In the genomic region with DNA sequence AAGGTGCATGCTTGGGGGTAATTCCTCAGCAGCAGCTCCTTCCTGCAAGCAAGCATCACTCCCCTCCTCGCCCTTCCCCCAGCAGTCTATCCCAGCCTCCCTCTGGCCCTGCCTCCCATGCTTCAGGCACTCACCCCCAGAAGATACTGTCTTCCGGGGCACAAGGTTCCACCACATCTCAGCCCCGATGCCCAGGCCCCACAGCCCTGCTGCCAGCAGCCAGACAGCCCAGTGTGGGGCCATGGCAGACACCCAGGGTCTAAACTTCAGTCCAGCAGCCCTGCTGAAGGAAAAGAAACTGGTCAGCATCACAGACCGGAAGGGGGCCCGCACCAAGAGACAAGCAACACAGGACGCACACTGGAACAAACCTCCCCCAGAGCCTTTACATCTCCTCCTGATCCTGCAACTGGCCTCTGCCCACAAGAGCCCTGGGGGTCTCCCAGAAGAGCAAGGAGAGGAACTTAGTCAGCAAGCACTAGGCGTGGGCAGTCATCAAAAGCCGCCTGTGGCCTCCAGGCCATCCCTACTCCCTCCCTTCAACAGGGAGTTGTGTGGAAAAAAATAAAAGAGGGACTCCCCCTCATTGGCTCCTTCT, we compare ENCODE assay signal across 8 mouse cellular contexts. TPM values are rescaled to one million over a fixed set of nuclear protein-coding genes. Genes with fewer than 3 reads are reported as not detected.
A peak's percentile ranks its signal among the peaks of the same experiment; 100 is the strongest.
DNase-seq lines count a peak whose midpoint lies in the region; ATAC-seq and TF ChIP-seq lines count a peak whose summit lies in the region.

No protein-coding gene starts in this region.

- H3K4me3 ChIP-seq in layer of hippocampus, adult 2 months: peak overlapping the region; percentile 87
- H3K4me3 ChIP-seq in bone marrow macrophage, adult 2 months (ENCODE audit: insufficient read depth, low read length): peak overlapping the region; percentile 78
- H3K4me3 ChIP-seq in forebrain, embryonic 12.5 days (replicated peaks): peak overlapping the region; percentile 96
- peak overlapping the region; percentile 99 for H3K4me3 ChIP-seq in myocyte

- no peaks in the 10 kb centered on the region for H3K9me3 ChIP-seq in forebrain, embryonic 12.5 days

- WGBS in forebrain, embryonic 12.5 days: 4% methylated on average over 8 of the region's 8 CpGs

- H3K27ac ChIP-seq in layer of hippocampus, adult 2 months: peak overlapping the region; percentile 98
- peak overlapping the region; percentile 80 for H3K27ac ChIP-seq in bone marrow macrophage, adult 2 months (ENCODE audit: insufficient read depth, low read depth, low read length)
- H3K27ac ChIP-seq in forebrain, embryonic 12.5 days: peak overlapping the region; percentile 98

- ATAC-seq in forebrain, embryonic 12.5 days (ENCODE audit: low FRiP score): no peak
- ATAC-seq in megakaryocyte-erythroid progenitor cell, adult 5-6 weeks (replicated peaks; ENCODE audit: low FRiP score, low TSS enrichment, poor library complexity, severe bottlenecking): no peak

- no peak for TF ChIP-seq CTCF in layer of hippocampus, adult 2 months (conservative IDR thresholded peaks at IDR 0.05)
- no peak for TF ChIP-seq CTCF in bone marrow macrophage, adult 2 months (IDR thresholded peaks at IDR 0.05; ENCODE audit: low read depth, low read length)

- peaks cover 24% of the 10 kb centered on the region for H3K4me1 ChIP-seq in bone marrow macrophage, adult 2 months (ENCODE audit: control insufficient read depth, insufficient read depth, low read length)
- H3K4me1 ChIP-seq in forebrain, embryonic 12.5 days: peaks cover 33% of the 10 kb centered on the region

- H3K27me3 ChIP-seq in forebrain, embryonic 12.5 days: peaks cover 20% of the 10 kb centered on the region
- no peaks in the 10 kb centered on the region for H3K27me3 ChIP-seq in myocyte (ENCODE audit: control insufficient read depth, insufficient read depth, insufficient read length)

- peak overlapping the region; percentile 99 for H3K4me2 ChIP-seq in forebrain, embryonic 12.5 days
- peak overlapping the region; percentile 93 for H3K4me2 ChIP-seq in myocyte (ENCODE audit: low read depth)

- no peak for TF ChIP-seq POLR2A in bone marrow macrophage, adult 2 months (IDR thresholded peaks at IDR 0.05; ENCODE audit: borderline replicate concordance, low read depth, low read length)
- no peak for TF ChIP-seq POLR2A in myocyte (IDR thresholded peaks at IDR 0.05; ENCODE audit: insufficient read length, low read depth)

- peaks cover 43% of the 10 kb centered on the region for H3K79me2 ChIP-seq in myocyte (ENCODE audit: control insufficient read depth, insufficient read depth)

- DNase-seq in layer of hippocampus, adult 2 months (ENCODE audit: low spot score in 2 of 2): no peak
- no peak for DNase-seq in layer of hippocampus, adult 8-10 months (ENCODE audit: low spot score in 2 of 2)
- peak; percentile 71 for DNase-seq in kidney, postnatal 10 days
- DNase-seq in gastrocnemius, postnatal 25 days: no peak

- H3K9ac ChIP-seq in forebrain, embryonic 12.5 days: peak overlapping the region; percentile 92

- peaks cover 47% of the 10 kb centered on the region for H3K36me3 ChIP-seq in forebrain, embryonic 12.5 days (replicated peaks)
- H3K36me3 ChIP-seq in myocyte (ENCODE audit: control insufficient read depth, insufficient read depth): peaks cover 38% of the 10 kb centered on the region

- peak overlapping the region; percentile 66 for H3ac ChIP-seq in myocyte (ENCODE audit: control insufficient read depth, insufficient read length)

TF ChIP-seq in myocyte, 11 proteins besides CTCF, POLR2A, EP300 and RAD21:
- TF ChIP-seq MAX (IDR thresholded peaks at IDR 0.05; ENCODE audit: low read depth): no peak
- TF ChIP-seq TCF12 (IDR thresholded peaks at IDR 0.05; ENCODE audit: insufficient read depth, poor library complexity, severe bottlenecking): no peak
- no peak for TF ChIP-seq POLR2AphosphoS2 (IDR thresholded peaks at IDR 0.05; ENCODE audit: insufficient read length, low read depth)
- no peak for TF ChIP-seq MYOD1 (IDR thresholded peaks at IDR 0.05; ENCODE audit: control insufficient read depth in 1 of 3, insufficient read length in 2 of 3, low read depth in 2 of 3)
- TF ChIP-seq REST (IDR thresholded peaks at IDR 0.05; ENCODE audit: insufficient read depth, insufficient read length): no peak
- no peak for TF ChIP-seq CEBPB (IDR thresholded peaks at IDR 0.05; ENCODE audit: insufficient read depth, poor library complexity, severe bottlenecking)
- TF ChIP-seq TCF3 (IDR thresholded peaks at IDR 0.05; ENCODE audit: insufficient read length, low read depth): no peak
- no peak for TF ChIP-seq MYOG (IDR thresholded peaks at IDR 0.05; ENCODE audit: control insufficient read depth in 1 of 3, insufficient read depth in 1 of 3, insufficient read length in 2 of 3, low read depth in 2 of 3)
- TF ChIP-seq USF1 (IDR thresholded peaks at IDR 0.05; ENCODE audit: low read depth): no peak
- no peak for TF ChIP-seq SRF (IDR thresholded peaks at IDR 0.05; ENCODE audit: control insufficient read depth, insufficient read length, low read depth)
- no peak for TF ChIP-seq E2F4 (IDR thresholded peaks at IDR 0.05; ENCODE audit: insufficient read depth)
TF ChIP-seq in myocyte: peak in this region for 0.

RNA-seq across cellular contexts. Expression of gene Sema4c, which starts 2.3 kb away (rescaled TPM):
- total RNA-seq in layer of hippocampus, adult 2 months (2021): 10 to 100 TPM; 13.4 to 13.6 TPM
- total RNA-seq in layer of hippocampus, adult 8-10 months (2022): 10 to 100 TPM; 13.8 to 18.3 (median 15.1) TPM
- 1.3 and 2.4 TPM in 2 replicates for polyA plus RNA-seq in bone marrow macrophage, adult 2 months (2012; ENCODE audit: insufficient read depth, insufficient read length, missing spikeins)
- polyA plus RNA-seq in forebrain, embryonic 12.5 days (2016; fragmentation: Nextera tagmentation; extraction: Ambion mirVana): 29.8 and 31.7 TPM in 2 replicates
- polyA plus RNA-seq in myocyte (2012; fragmentation: generic; extraction: Trizol): 30.7 TPM
- 0.17 and 1.6 TPM in 2 replicates for total RNA-seq in megakaryocyte-erythroid progenitor cell, adult 5-6 weeks (2014; fragmentation: Nextera tagmentation)
- total RNA-seq in megakaryocyte-erythroid progenitor cell, adult 5-6 weeks (2017): 0.50 and 0.70 TPM in 2 replicates
- 1 to 10 TPM; 5.1 to 6.0 TPM for total RNA-seq in gastrocnemius, postnatal 25 days (2021)

RNA-seq across cellular contexts. Expression of gene Ankrd39, which starts 8.7 kb away (rescaled TPM):
- 10 to 100 TPM; 13.4 to 13.7 TPM for total RNA-seq in layer of hippocampus, adult 2 months (2021)
- 10 to 100 TPM; 10.3 to 18.2 (median 13.2) TPM for total RNA-seq in layer of hippocampus, adult 8-10 months (2022)
- polyA plus RNA-seq in bone marrow macrophage, adult 2 months (2012; ENCODE audit: insufficient read depth, insufficient read length, missing spikeins): 6.2 and 6.8 TPM in 2 replicates
- polyA plus RNA-seq in forebrain, embryonic 12.5 days (2016; fragmentation: Nextera tagmentation; extraction: Ambion mirVana): 16.7 and 17.9 TPM in 2 replicates
- 17.9 TPM for polyA plus RNA-seq in myocyte (2012; fragmentation: generic; extraction: Trizol)
- total RNA-seq in megakaryocyte-erythroid progenitor cell, adult 5-6 weeks (2014; fragmentation: Nextera tagmentation): 7.7 and 9.3 TPM in 2 replicates
- total RNA-seq in megakaryocyte-erythroid progenitor cell, adult 5-6 weeks (2017): 3.1 and 4.0 TPM in 2 replicates
- 1 to 10 TPM; 7.7 to 8.2 TPM for total RNA-seq in gastrocnemius, postnatal 25 days (2021)

RNA-seq across cellular contexts. Expression of gene Gm42417, which starts 16.7 kb away (rescaled TPM):
- total RNA-seq in layer of hippocampus, adult 2 months (2021): not detected
- under 1 TPM in 1 of 4 experiments, not detected in 3; 0.38 TPM for total RNA-seq in layer of hippocampus, adult 8-10 months (2022)
- 1.5 and 3.5 TPM in 2 replicates for polyA plus RNA-seq in bone marrow macrophage, adult 2 months (2012; ENCODE audit: insufficient read depth, insufficient read length, missing spikeins)
- polyA plus RNA-seq in forebrain, embryonic 12.5 days (2016; fragmentation: Nextera tagmentation; extraction: Ambion mirVana): 0.50 TPM in 1 of 2 replicates, not detected in the other
- polyA plus RNA-seq in myocyte (2012; fragmentation: generic; extraction: Trizol): 0.13 TPM
- 2.4 TPM in 1 of 2 replicates, not detected in the other for total RNA-seq in megakaryocyte-erythroid progenitor cell, adult 5-6 weeks (2014; fragmentation: Nextera tagmentation)
- 0.61 TPM in 1 of 2 replicates, not detected in the other for total RNA-seq in megakaryocyte-erythroid progenitor cell, adult 5-6 weeks (2017)
- 1,000 to 10,000 TPM in 1 of 2 experiments, 100 to 1,000 TPM in 1; 766 to 1,527 TPM for total RNA-seq in gastrocnemius, postnatal 25 days (2021)

RNA-seq across cellular contexts. Expression of gene Ankrd23, which starts 19.2 kb away (rescaled TPM):
- 10 to 100 TPM in 1 of 2 experiments, 1 to 10 TPM in 1; 6.8 to 10.3 TPM for total RNA-seq in layer of hippocampus, adult 2 months (2021)
- total RNA-seq in layer of hippocampus, adult 8-10 months (2022): 1 to 10 TPM; 3.7 to 7.7 (median 5.0) TPM
- polyA plus RNA-seq in bone marrow macrophage, adult 2 months (2012; ENCODE audit: insufficient read depth, insufficient read length, missing spikeins): 5.5 and 7.6 TPM in 2 replicates
- 14.8 and 15.0 TPM in 2 replicates for polyA plus RNA-seq in forebrain, embryonic 12.5 days (2016; fragmentation: Nextera tagmentation; extraction: Ambion mirVana)
- polyA plus RNA-seq in myocyte (2012; fragmentation: generic; extraction: Trizol): 78.6 TPM
- total RNA-seq in megakaryocyte-erythroid progenitor cell, adult 5-6 weeks (2014; fragmentation: Nextera tagmentation): 2.5 and 10.5 TPM in 2 replicates
- total RNA-seq in megakaryocyte-erythroid progenitor cell, adult 5-6 weeks (2017): 0.30 and 8.3 TPM in 2 replicates
- 1,000 to 10,000 TPM; 1,576 to 3,128 TPM for total RNA-seq in gastrocnemius, postnatal 25 days (2021)

RNA-seq across cellular contexts. Expression of gene Cnnm3, which starts 44.2 kb away (rescaled TPM):
- total RNA-seq in layer of hippocampus, adult 2 months (2021): 10 to 100 TPM; 33.1 to 38.1 TPM
- total RNA-seq in layer of hippocampus, adult 8-10 months (2022): 10 to 100 TPM; 33.3 to 47.2 (median 35.7) TPM
- polyA plus RNA-seq in bone marrow macrophage, adult 2 months (2012; ENCODE audit: insufficient read depth, insufficient read length, missing spikeins): 19.9 and 22.9 TPM in 2 replicates
- polyA plus RNA-seq in forebrain, embryonic 12.5 days (2016; fragmentation: Nextera tagmentation; extraction: Ambion mirVana): 3.4 and 4.5 TPM in 2 replicates
- 10.2 TPM for polyA plus RNA-seq in myocyte (2012; fragmentation: generic; extraction: Trizol)
- total RNA-seq in megakaryocyte-erythroid progenitor cell, adult 5-6 weeks (2014; fragmentation: Nextera tagmentation): 12.6 and 15.9 TPM in 2 replicates
- 8.3 and 8.8 TPM in 2 replicates for total RNA-seq in megakaryocyte-erythroid progenitor cell, adult 5-6 weeks (2017)
- 1 to 10 TPM; 7.4 to 9.7 TPM for total RNA-seq in gastrocnemius, postnatal 25 days (2021)

Comparison
In these comparisons a context has a peak if more than half of its experiments do, and no peak if none do; other contexts are left out.
1. RNA of gene Gm42417, which starts 16.7 kb away (total RNA-seq): 766 to 1,527 TPM in gastrocnemius, postnatal 25 days; 0.61 to 2.4 TPM in megakaryocyte-erythroid progenitor cell, adult 5-6 weeks, not detected in layer of hippocampus, adult 2 months and 0.38 TPM in layer of hippocampus, adult 8-10 months; every median in the first group is over 100 times any median in the second.
2. Peak in every context shown above with its lines, with median percentiles within 50 percentile points of each other: H3K27ac ChIP-seq and H3K4me3 ChIP-seq.